Mouse (Mus musculus) E14TG2a.4 (cell line): ENCODE measurements around the gene Brms1.
A peak's percentile ranks its signal among the peaks of the same experiment; 100 is the strongest.

Source experiments
- H3K27me3 ChIP-seq: 2 replicates; pipeline ENCODE4 v1.6.1; 2014; ENCODE audit warnings: low read length, control low read depth; ENCODE audit not compliant: insufficient read depth
- H3K36me3 ChIP-seq: 2 replicates; pipeline ENCODE4 v1.6.1; 2014; ENCODE audit warnings: low read length, control low read depth; ENCODE audit not compliant: insufficient read depth
- H3K4me1 ChIP-seq: replicated peaks from 2 replicates; pipeline ENCODE4 v1.6.1; 2014; ENCODE audit warnings: low read depth, low read length, control low read depth
- H3K4me3 ChIP-seq: replicated peaks from 2 replicates; pipeline ENCODE4 v1.5.1; 2014; ENCODE audit warnings: mild to moderate bottlenecking, low read length
- H3K9me3 ChIP-seq: 2 replicates; pipeline ENCODE4 v1.6.1; 2014; ENCODE audit warnings: low read length, control low read depth
- CTCF ChIP-seq: conservative IDR thresholded peaks from 2 replicates; pipeline ENCODE4 v1.5.1; 2014; ENCODE audit warnings: low read length
- NANOG ChIP-seq: IDR thresholded peaks from 2 replicates; pipeline ENCODE4 v1.6.1; 2014; ENCODE audit warnings: borderline replicate concordance, low read length, mixed read lengths
- POU5F1 ChIP-seq: IDR thresholded peaks from 2 replicates; pipeline ENCODE4 v1.6.1; 2014; ENCODE audit warnings: low read length, borderline replicate concordance

The Brms1 gene

GRCm38 (mm10) chr19:5056251-5056650, 15.1 kb downstream of the Brms1 start:
- Histone ChIP-seq H3K4me1 (peaks cover 86% of the 10 kb centered on the region), H3K4me3 (no peak overlapping the region), H3K27me3 (peaks cover 29% of the 10 kb centered on the region), H3K36me3 (peaks cover 24% of the 10 kb centered on the region), H3K9me3 (no peaks in the 10 kb centered on the region)
- peak; percentile 81 for TF ChIP-seq CTCF
- TF ChIP-seq POU5F1: no peak

GRCm38 (mm10) chr19:5057876-5058775, 17.0 kb downstream of the Brms1 start:
- H3K36me3 ChIP-seq: peaks cover 23% of the 10 kb centered on the region
- H3K4me1 ChIP-seq: peaks cover 86% of the 10 kb centered on the region
- no peaks in the 10 kb centered on the region for H3K9me3 ChIP-seq
- peak overlapping the region; percentile 61 for H3K4me3 ChIP-seq
- no peak for TF ChIP-seq NANOG
- no peak for TF ChIP-seq POU5F1
- no peak for TF ChIP-seq CTCF
- H3K27me3 ChIP-seq: peaks cover 10% of the 10 kb centered on the region

- peaks cover 17% of the 10 kb centered on the region for H3K36me3 ChIP-seq
- H3K9me3 ChIP-seq: no peaks in the 10 kb centered on the region
- peak overlapping the region; percentile 61 for H3K4me3 ChIP-seq
- peaks cover 79% of the 10 kb centered on the region for H3K4me1 ChIP-seq
- H3K27me3 ChIP-seq: peaks cover 6% of the 10 kb centered on the region; the same call in 1 of the 2 replicates
- TF ChIP-seq POU5F1: no peak
- TF ChIP-seq CTCF: no peak
- TF ChIP-seq NANOG: no peak
Observed at GRCm38 (mm10) chr19:5058801-5059771, 17.9 kb downstream of the Brms1 start.

- Histone ChIP-seq H3K36me3 (peaks cover 1% of the 10 kb centered on the region; the same call in 1 of the 2 replicates), H3K4me3 (peak overlapping the region; percentile 17; the same call in 1 of the 2 replicates), H3K9me3 (no peaks in the 10 kb centered on the region), H3K4me1 (peaks cover 91% of the 10 kb centered on the region), H3K27me3 (0 out of 2 replicates have a peak, but pooled peaks cover 6% of the 10 kb centered on the region)
- TF ChIP-seq CTCF (no peak), POU5F1 (no peak), NANOG (no peak)
Observed at GRCm38 (mm10) chr19:5060365-5061330, 19.5 kb downstream of the Brms1 start.

- no peak for TF ChIP-seq POU5F1
- no peak for TF ChIP-seq NANOG
- TF ChIP-seq CTCF: no peak
- H3K27me3 ChIP-seq: peaks cover 12% of the 10 kb centered on the region
- no peaks in the 10 kb centered on the region for H3K9me3 ChIP-seq
- no peaks in the 10 kb centered on the region for H3K36me3 ChIP-seq
- H3K4me1 ChIP-seq: peaks cover 81% of the 10 kb centered on the region
- H3K4me3 ChIP-seq: peak overlapping the region; percentile 41; the same call in 1 of the 2 replicates
Observed at GRCm38 (mm10) chr19:5062041-5062440, 20.9 kb downstream of the Brms1 start.

- H3K27me3 ChIP-seq: peaks cover 16% of the 10 kb centered on the region
- no peaks in the 10 kb centered on the region for H3K9me3 ChIP-seq
- H3K4me3 ChIP-seq: peak overlapping the region; percentile 41; the same call in 1 of the 2 replicates
- TF ChIP-seq POU5F1 (no peak), CTCF (no peak), NANOG (no peak)
- H3K4me1 ChIP-seq: peaks cover 81% of the 10 kb centered on the region
- no peaks in the 10 kb centered on the region for H3K36me3 ChIP-seq
Observed at GRCm38 (mm10) chr19:5062446-5062845, 21.3 kb downstream of the Brms1 start.

- Histone ChIP-seq H3K36me3 (no peaks in the 10 kb centered on the region), H3K4me1 (peaks cover 76% of the 10 kb centered on the region), H3K27me3 (peaks cover 40% of the 10 kb centered on the region), H3K4me3 (no peak overlapping the region), H3K9me3 (no peaks in the 10 kb centered on the region)
- TF ChIP-seq POU5F1 (no peak), CTCF (no peak), NANOG (no peak)
Observed at GRCm38 (mm10) chr19:5065104-5065503, 23.9 kb downstream of the Brms1 start.
